Mouse (Mus musculus) layer of hippocampus, adult 8-10 months (tissue): ENCODE results near the gene Erc1. TPM values are rescaled to one million over a fixed set of nuclear protein-coding genes. Genes with fewer than 3 reads are reported as not detected.

Experiments
- DNase-seq, 2 experiments: peaks; one replicate each; pipeline ENCODE4 v3.0.0; 2022; ENCODE audit warnings: low spot score in 2 of 2
- total RNA-seq, 4 experiments: library from RNA; stranded (reverse); gene quantifications; 2 replicates each; pipeline ENCODE4 v1.2.4; 2022

Erc1 gene
- total RNA-seq, 4 experiments from 2014 or later, result 46.3 to 54.1 (median 50.4) TPM

DNA sequence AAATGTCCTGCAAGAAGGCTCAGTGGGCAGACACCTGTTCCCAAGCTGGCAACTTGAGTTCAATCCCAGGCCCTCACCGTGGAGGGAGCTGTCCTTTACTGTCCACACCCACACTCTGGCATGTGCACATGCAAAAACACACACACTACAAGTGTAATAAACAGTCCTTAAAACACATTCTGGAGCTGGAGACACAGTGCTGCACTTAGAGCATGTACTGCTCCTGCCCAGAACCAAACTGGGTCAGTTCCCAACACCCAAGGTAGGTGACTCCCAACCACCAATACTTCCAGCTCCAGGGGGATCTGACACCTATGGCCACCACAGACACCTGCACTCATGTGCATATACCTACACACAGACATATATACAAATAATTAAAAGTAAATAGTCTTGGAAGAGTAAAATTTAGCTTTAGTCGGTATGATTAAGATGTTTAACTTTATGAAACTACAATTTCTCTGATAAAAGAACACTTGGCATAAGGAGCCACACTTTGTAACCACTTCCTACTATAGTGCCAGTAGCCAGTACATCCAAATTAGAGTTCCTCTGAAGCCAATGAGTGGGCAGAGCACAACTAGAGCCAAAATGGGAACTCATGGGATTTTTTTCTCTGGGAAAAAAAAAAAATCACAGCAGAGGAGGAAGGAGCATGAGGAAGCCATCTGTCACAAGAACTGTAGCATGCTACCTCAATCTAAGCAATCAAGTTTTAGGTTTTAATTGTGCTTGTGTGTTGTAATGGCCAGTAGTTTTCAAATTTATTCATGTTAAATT lies 39.1 kb downstream of the Erc1 start:
- peak in 1 of 2 experiments; percentile 21 for DNase-seq

DNA sequence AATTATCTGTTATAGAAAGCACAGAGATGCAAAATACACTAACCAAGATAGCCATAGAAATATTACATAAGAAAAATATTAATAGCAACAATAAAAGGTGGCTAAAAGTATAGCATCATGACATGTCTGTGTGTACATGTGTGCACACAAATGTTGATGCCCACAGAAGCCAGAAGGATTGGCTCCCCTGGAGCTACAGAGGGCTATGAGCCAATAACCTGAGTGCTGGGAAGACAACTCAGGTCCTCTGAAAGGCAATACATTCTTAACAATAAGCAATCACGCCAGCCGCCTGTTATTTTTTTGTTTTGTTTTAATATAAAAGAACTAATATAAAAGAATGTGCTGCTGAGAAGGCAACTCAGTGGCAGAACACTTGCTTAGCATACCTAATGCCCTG lies 44.7 kb downstream of the Erc1 start:
- DNase-seq, result no peak

DNA sequence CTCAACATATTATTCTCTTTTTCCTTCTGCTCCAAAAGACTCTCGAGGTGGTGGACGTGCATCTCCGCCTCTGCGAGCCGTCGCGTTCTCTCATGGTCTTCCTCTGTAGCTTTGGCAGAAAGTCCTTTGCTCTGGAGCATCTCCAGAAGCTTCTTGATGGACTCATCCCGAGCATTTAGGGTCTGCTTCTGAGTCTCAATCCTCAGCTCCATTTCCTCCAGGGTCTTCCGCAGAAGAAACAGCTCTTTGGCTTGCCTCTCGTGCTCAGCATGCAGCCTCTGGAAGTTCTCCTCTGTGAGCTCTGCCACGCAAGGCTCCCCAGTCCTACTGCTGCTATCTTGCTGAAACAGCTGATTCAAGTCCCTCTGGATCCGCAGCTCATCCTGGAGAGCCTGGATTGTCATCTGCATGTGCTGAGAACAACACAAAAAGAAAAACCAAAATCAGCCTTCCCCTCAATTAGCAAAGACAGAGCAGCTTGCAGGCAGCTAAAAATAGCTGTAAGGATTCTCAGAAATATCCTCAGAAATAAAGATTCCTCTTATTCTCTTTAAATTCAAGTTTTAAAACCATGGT lies 51.0 kb downstream of the Erc1 start:
- DNase-seq, result peak; percentile 39 to 50

DNA sequence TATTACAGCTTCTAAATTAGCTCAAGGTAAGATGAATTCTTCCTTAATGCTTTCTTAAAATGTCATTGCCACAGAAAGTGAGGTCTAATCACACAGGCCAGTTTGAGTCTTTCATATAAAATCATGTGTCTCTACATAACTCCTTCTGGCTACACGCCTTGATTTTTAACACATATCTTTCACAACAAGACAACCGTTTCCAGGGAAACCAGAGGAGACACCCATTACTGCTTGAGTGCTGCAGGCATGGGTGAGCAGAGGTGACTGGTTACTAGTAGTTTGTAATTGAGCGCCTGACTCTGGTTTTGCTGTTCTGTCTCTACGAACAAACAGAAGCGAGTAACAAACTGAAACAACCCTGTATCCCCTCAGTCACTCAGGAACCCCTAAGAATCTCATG lies 51.7 kb downstream of the Erc1 start:
- DNase-seq, result no peak

DNA sequence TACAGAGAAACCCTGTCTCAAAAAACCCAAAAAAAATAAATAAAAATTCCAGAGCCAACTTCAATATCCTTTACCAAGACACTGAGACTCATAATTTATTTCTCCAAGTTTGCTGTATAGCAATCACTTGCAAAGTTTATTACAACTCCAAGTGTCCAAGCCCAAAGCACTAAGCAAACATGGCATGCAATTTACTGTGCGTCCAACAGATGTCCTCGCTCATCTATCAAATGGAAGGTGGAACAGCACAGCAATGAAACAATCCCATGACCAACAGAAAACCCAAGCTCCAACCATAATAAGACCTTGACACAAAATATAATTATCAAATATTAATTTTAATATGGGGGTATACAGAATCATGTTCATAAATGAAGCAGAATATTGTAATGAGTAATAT lies 55.4 kb downstream of the Erc1 start:
- peak; percentile 26 to 60 for DNase-seq

DNA sequence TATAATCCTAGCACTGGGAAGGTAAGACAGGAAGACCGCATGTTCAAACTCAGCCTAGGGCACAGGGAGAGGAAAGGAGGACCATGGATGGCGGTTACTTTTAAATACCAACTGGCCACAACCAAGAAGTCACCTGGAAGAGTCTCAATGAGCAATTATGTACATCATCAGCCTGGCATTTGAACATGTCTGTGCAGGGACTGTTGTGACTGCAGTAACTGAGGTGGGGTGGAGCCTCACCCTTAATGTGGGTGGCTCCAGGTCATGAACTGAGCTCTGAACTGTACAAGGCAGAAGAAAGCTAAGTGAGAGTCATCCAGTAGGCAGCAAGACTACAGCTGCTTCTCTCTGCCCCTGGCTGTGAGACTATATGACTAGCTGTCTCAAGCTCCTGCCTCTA lies 65.6 kb downstream of the Erc1 start:
- no peak for DNase-seq

DNA sequence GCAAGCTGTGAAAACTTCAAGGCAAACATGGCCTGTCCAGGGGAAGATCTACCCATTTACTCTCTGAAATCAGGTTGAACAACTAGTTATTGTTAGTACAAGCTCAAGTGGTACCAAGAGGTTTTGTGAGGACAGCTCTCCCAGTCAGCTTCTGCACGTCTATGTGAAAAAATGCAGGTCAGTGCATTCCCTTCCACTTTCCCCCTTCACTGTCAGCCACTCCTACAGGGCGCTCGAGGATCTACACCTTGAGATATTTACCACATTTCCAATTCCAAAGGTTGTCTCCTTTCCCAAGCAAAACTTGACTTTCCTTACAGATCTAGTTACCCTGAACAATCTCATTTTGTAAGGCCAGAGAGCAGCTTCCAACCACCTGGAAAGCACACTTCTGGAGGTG lies 66.9 kb downstream of the Erc1 start:
- DNase-seq, result no peak

DNA sequence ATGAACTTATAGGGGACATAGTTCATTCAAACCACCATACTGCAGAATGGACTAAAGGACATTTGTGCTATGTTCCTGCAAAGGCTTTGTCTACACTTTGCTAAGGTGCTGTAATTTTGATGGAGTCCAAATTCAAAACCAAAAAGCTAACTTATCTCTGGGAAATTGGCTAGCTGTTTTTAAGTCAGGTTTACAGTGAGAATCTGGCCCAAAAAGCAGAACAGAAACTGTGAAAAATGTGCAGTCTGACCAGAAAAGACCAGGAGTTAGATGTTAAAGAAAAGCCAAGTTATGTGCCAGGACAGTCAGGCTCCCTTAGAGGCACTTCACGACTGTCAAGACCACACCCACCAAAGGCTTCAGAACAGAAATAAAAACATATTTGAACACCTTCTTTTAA lies 79.2 kb downstream of the Erc1 start:
- no peak for DNase-seq

DNA sequence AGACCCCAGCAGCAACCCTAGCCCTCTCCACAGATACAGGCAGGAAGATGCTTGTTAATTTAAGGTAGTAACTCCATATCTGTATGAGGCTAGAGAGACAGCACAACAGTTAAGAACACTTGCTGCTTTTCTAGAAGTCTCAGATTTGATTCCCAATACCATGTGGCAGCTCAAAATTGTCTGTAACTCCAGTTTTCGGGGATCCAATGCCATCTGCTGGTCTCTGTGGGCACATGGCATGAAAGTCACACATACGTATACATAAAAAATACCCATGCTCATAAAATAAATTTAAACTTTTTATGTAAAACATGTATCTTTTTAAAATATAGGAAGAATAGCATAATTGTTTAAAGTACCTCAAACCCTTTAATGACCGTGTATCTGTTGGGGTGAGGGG lies 83.6 kb downstream of the Erc1 start:
- DNase-seq, result no peak

DNA sequence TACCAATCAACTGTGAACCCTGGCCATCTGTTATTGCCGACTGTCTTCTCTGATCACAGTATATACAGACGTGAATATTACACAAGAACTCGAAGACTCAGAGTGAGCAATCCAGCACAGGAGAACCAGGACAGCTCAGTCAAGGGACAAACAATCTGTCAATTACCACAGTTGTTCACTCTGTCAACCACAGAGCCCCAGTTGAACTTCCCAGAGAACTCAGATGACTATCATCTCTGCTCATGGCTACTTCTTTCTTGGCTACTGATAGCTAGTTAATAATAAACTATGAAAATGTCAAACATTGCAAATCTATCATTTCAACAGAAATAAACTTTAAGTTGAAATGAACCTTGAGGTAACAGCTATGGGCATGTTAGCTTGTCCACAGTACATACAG lies 88.1 kb downstream of the Erc1 start:
- no peak for DNase-seq

DNA sequence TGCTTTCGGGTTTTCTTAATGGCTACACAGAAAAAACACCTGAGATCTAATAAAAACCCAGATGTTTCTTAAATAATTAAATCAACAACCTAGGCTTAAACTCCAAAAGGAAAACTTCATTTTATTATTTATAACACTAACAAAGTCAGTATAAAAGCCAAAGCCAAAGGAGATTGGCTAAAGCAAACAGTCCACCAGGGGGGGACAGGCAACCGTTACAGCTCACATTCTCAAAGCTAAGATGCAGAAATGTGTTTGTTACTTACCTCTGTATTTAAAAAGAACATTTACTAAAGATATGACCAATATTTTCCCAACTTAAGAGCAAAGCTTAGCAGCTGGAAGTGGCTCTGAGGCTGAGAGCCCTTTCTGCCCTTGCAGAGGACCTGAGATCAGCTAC lies 89.5 kb downstream of the Erc1 start:
- no peak for DNase-seq

DNA sequence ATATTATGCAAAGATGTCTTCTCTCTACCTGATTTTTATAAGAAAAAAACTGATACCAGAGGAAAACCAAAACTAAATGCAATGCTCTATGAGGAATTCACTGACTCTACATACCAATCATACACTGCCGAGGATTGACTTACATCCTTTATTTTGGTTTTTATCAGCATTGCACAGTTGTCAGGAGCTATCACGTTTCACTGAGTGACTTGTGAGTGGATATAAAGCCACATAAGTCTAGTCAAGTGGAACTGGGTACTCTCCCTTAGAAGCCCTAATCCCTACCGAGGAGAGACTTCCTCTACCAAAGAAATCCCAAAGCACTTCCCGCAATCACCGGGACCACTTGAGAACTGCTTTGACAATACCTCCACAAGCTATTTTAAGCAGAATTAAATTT lies 90.2 kb downstream of the Erc1 start:
- DNase-seq, result no peak

DNA sequence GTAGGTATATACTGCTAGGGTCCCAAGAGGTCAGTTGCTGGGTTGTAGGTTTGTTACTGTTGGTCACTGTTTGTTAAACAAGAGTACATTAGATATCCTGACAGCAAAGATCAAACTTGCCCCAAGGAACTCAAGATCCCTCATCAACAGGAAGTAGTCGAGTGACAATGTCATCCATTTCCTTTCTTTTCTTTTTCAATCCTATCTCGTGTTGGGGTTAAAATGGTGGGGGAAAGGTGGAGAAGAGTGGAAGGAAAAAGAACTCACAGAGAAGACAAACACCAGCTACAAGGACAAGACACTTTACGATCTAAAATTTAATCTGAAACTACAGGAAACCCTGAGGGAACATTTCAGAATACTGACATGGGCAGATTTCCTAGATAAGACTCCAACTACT lies 92.1 kb downstream of the Erc1 start:
- no peak for DNase-seq

DNA sequence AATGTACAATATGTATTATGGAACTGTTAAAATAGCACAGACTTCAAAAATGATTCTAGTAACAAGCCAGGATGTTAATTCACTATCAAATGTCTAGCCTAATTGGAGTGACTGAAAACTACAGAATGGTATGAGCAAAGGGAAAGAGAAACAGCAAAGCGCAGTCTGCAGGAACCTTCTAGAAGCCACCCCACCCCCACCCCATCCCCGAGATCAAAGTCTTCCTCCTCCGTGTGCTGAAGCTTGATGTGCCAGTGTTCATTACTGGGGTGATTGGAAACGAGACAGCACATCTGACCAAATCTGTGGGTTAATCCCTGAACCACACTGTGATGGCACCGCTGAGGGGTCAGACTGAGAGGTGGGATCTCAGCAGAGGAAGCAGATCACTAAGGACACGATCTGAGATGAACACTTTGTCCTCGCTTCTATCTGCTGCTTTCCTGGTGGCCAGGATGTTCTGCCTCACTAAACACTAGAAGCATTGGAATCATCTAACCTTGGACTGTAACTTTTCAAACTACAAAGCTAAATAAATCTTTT lies 98.8 kb downstream of the Erc1 start:
- no peak for DNase-seq

DNA sequence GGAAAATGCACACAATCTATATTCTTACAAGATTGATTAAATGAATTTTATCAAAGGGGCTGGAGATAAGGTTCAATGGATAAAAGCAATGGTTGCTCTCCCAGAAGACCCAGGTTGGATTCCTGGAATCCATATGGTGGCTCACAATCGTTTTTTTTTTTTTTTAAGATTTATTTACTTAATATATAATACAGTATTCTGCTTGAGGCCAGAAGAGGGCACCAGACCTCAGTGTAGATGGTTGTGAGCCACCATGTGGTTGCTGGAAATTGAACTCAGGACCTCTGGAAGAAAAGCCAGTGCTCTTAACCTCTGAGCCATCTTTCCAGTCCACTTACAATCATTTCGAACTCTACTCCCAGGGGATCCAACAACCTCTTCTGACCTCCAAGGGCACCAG lies 106.1 kb downstream of the Erc1 start:
- no peak for DNase-seq

DNA sequence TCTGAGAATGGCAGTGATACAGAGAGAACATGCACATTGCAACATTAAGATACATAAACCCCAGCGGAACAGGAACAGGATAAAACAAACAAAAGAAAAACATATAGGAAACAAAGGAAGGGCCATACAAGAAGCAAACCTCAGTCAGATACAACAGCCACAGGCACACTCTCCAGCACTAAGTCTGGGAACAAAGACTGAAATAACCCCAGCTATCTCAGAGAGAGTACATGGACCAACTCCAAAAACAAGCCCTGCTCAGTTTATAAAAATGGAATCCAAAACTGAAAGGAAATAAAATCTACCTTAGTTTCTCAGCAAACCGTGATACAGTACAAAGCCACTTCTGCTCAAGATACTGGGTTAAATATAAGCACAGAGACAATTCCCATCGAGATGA lies 107.4 kb downstream of the Erc1 start:
- DNase-seq, result no peak

DNA sequence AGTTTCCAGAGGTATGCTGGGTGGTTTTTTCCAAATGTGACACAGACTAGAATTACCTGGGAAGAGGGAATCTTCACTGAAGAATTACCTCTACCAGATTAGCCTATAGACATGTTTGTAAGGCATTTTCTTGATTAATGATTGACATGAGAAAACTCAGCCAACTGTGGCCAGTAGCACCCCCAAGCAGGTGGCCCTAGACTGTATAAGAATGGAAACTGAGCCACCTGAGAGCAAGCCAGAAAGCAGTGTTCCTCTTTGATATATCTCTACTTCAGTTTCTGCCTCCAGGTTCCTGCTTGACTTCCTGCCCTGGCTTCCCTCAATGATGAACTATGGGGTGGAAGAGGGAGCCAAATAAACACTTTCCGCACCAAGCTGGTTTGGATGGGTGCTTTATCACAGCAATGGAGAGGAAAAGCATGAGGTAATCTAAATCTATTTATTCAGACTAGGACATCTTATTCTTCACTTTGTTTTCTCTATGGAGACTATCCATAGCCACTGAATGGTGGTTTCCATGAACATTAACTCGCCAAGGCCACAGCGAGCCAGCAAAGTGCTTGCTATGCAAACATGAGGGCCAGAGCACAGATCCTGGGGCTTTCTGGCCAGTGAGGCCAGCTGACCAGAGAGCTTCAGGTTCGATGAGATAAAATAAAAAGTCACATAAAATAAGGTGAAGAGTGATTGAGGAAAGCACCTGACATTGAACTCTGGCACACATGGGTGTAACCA lies 109.2 kb downstream of the Erc1 start:
- DNase-seq, result no peak

DNA sequence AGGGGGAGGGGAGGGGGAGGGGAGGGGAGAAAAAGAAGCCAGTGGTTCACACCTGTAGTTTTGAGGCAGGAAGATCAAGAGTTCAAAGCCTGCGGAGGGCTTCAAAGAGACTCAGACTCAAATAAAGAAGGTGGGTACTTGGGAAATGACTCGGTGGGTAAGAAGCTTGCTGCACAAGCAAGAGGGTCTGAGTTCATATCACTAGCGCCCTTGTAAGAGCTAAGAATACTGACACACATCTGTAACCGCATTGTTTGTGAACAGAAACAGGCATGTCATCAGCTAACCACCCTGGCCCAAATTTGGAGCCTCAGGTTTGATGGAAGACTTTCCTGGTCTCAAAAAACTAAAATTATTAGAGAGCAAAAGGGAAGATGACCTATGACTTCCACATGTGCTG lies 110.3 kb downstream of the Erc1 start:
- DNase-seq, result no peak

DNA sequence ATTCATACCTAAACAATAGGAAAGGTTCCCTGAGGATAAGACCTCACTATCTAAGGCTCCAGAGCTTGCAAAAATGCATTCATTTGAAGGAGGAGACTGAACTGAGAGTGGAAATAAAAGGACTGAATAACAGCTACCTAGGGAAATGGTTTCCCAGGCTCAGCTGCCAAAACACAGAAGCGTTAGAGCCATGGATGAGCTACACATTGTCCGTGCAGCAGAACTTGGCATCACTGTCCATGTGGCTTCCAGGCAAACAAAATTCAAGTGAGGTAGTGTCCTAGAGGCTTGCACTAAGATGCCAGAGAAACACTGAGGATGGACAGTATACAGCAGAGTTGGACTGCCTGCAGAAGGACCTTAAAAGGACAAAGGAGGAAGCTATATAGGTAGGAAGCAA lies 112.0 kb downstream of the Erc1 start:
- DNase-seq, result no peak

DNA sequence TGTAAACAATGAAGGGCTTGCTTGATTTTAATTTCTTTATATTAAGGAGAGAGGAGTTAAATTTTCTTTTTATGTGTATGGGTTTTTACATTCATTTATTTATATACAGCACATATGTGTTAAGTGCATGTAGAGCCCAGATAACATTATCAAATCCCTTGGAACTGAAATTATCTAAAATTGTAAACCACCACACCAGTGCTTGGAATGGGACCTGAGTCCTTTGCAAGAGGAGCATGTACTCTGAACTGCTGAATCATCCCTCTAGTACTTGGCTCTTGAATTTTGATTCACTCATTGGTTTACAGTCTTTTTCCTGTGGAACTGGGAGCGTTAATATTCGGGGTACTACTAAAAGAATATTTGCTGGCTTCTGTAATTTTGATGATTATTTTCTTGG lies 116.8 kb downstream of the Erc1 start:
- DNase-seq, result no peak

DNA sequence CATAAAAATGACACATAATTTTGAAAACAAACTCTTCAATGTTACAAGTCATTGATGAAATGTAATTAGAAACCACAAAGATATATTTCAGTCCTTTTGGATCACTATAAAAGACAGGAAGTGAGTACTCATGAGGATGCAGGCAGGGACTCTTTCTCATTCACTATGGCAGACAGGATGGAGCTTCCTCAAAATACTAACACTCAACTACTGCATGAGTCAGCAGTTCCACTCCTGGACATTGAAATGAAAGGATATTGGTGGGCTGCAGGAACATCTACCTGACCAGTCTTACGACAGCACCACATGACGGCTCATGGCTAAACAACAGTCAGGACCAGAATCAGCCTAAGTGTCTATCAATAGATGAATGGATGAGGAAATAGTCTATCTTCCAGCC lies 132.7 kb downstream of the Erc1 start:
- no peak for DNase-seq

DNA sequence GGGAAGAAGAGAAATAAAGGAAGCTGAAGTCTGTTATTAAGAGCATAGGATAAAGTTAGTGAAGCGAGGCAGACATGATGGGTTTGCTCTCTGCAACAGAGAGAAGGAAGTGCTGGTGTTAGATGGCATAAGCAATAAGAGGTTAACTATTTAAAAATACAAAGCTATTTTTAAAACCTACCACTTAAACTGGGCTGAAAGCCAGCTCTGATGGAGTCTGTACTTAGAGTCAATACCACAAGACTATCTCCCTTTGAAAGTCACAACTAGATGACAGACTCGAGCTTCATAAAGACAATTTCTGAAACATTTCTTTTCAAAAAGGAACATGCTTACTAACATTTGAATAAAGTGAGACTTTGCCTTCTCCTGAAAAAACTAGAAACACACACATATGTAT lies 134.0 kb downstream of the Erc1 start:
- no peak for DNase-seq

DNA sequence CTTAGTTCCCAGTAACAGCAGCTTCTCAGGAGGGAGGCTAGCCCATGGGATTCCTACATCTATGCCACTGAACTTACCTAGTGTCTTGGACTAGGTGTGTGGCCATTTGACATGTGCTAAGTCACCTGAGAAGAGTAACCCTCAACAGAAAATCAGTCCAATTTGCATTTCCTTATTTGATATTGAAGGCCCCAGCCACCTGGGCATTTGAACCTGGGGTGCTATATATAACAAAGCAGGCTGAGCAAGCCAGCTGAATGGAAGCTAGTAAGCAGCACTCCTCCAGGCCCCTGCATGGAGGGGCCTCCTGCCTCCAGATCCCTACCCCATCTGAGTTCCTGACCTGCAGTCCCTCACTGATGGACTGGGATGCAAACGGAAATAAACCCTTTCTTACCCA lies 135.5 kb downstream of the Erc1 start:
- DNase-seq, result no peak
